Mouse (Mus musculus): ENCODE data around the gene Ift43. TPM values are rescaled to one million over a fixed set of nuclear protein-coding genes. Genes with fewer than 3 reads are reported as not detected.

Gene Ift43
- polyA plus RNA-seq, 1 experiment from 2014 or later = 6.6 TPM

GRCm38 (mm10) chr12:86090764-86091163, 8.4 kb downstream of the Ift43 start:
- 55% methylated on average over 4 of the region's 4 CpGs for WGBS (ENCODE audit: insufficient replicate concordance)
- H3K36me3 ChIP-seq (ENCODE audit: control insufficient read depth, insufficient read depth) = no peaks in the 10 kb centered on the region

DNA sequence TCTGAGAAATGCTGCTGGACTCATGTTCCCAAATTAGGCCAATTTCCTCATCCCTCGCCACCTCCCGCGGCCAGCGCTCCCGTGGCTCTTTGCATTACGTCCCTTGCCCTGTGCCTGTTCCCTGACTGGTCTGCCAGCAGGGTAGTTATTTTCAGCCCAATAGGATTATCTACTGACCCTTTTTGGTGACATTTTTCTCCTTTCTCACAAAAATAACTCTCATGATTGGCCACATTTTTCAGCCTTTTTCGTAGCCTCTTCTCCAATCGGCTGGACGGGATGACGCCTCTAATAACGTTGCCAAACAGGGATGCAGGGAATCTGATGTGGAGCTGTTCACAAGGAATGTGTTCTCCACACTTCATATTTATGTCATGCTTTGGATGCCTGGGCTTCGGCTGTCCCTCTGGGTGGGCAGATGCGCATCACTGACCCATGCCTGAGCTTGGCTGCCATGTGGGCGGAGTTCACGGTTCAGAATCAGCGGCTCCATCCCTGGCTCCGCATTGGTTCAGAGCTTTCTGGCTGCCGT, 9.3 kb downstream of the Ift43 start:
- H3K27me3 ChIP-seq (ENCODE audit: control insufficient read depth, insufficient read depth, low read depth, low read length) = no peaks in the 10 kb centered on the region
- no peak overlapping the region for H3K27ac ChIP-seq (ENCODE audit: low read length)
- no peak overlapping the region for H3K4me3 ChIP-seq (ENCODE audit: low read depth, low read length)
- no peaks in the 10 kb centered on the region for H3K9me3 ChIP-seq (replicated peaks; ENCODE audit: control insufficient read depth, low read length)
- 55% methylated on average over 18 of the region's 18 CpGs for WGBS (ENCODE audit: insufficient replicate concordance)
- ATAC-seq (ENCODE audit: low read depth) = no peak
- no peaks in the 10 kb centered on the region for H3K4me1 ChIP-seq (ENCODE audit: control insufficient read depth, low read depth, low read length)
- H3K4me2 ChIP-seq (ENCODE audit: low read depth, low read length) = no peak overlapping the region
- H3K9ac ChIP-seq (ENCODE audit: low read depth, low read length) = no peak overlapping the region
- H3K36me3 ChIP-seq (ENCODE audit: control insufficient read depth, insufficient read depth) = no peaks in the 10 kb centered on the region

More at GRCm38 (mm10) chr12:86090764-86091163, 8.4 kb downstream of the Ift43 start:
- H3K4me3 ChIP-seq (ENCODE audit: low read depth, low read length) = no peak overlapping the region
- no peak for ATAC-seq (ENCODE audit: low read depth)
- no peaks in the 10 kb centered on the region for H3K4me1 ChIP-seq (ENCODE audit: control insufficient read depth, low read depth, low read length)
- no peaks in the 10 kb centered on the region for H3K9me3 ChIP-seq (replicated peaks; ENCODE audit: control insufficient read depth, low read length)
- no peak overlapping the region for H3K4me2 ChIP-seq (ENCODE audit: low read depth, low read length)
- H3K27me3 ChIP-seq (ENCODE audit: control insufficient read depth, insufficient read depth, low read depth, low read length) = no peaks in the 10 kb centered on the region
- H3K9ac ChIP-seq (ENCODE audit: low read depth, low read length) = no peak overlapping the region
- H3K27ac ChIP-seq (ENCODE audit: low read length) = no peak overlapping the region

DNA sequence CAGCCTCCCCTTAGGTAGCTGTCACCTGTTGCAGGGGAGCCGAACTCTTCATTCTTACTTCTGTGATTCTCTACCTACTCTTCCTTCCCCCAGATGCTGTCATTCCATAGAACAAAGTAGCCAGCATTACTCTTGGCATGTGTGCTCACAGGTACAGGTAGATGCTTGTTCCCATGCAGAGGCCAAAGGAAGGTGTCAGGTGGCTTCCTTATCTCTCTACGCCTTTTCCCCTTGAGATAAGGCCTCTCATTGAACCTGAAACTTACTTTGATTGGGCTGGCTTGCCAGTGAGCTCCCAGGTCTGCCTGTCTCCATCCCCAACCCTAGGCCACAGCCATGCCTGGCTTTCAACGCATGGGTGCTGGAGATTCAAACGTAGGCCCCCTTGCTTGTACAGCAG, 11.7 kb downstream of the Ift43 start:
- no peak overlapping the region for H3K27ac ChIP-seq (ENCODE audit: low read length)
- no peaks in the 10 kb centered on the region for H3K4me1 ChIP-seq (ENCODE audit: control insufficient read depth, low read depth, low read length)
- H3K9ac ChIP-seq (ENCODE audit: low read depth, low read length) = no peak overlapping the region
- no peaks in the 10 kb centered on the region for H3K36me3 ChIP-seq (ENCODE audit: control insufficient read depth, insufficient read depth)
- no peak overlapping the region for H3K4me3 ChIP-seq (ENCODE audit: low read depth, low read length)
- no peak overlapping the region for H3K4me2 ChIP-seq (ENCODE audit: low read depth, low read length)
- H3K27me3 ChIP-seq (ENCODE audit: control insufficient read depth, insufficient read depth, low read depth, low read length) = no peaks in the 10 kb centered on the region
- ATAC-seq (ENCODE audit: low read depth) = no peak
- H3K9me3 ChIP-seq (replicated peaks; ENCODE audit: control insufficient read depth, low read length) = no peaks in the 10 kb centered on the region
- whole genome bisulfite sequencing (ENCODE audit: insufficient replicate concordance) = 68% methylated on average over 4 of the region's 4 CpGs

GRCm38 (mm10) chr12:86095806-86096205, 13.5 kb downstream of the Ift43 start:
- H3K9me3 ChIP-seq (replicated peaks; ENCODE audit: control insufficient read depth, low read length) = no peaks in the 10 kb centered on the region
- no peaks in the 10 kb centered on the region for H3K27me3 ChIP-seq (ENCODE audit: control insufficient read depth, insufficient read depth, low read depth, low read length)
- WGBS (ENCODE audit: insufficient replicate concordance) = 50% methylated on average over 4 of the region's 4 CpGs
- H3K27ac ChIP-seq (ENCODE audit: low read length) = no peak overlapping the region
- no peaks in the 10 kb centered on the region for H3K4me1 ChIP-seq (ENCODE audit: control insufficient read depth, low read depth, low read length)
- H3K4me3 ChIP-seq (ENCODE audit: low read depth, low read length) = no peak overlapping the region
- H3K9ac ChIP-seq (ENCODE audit: low read depth, low read length) = no peak overlapping the region
- no peak overlapping the region for H3K4me2 ChIP-seq (ENCODE audit: low read depth, low read length)
- H3K36me3 ChIP-seq (ENCODE audit: control insufficient read depth, insufficient read depth) = no peaks in the 10 kb centered on the region
- ATAC-seq (ENCODE audit: low read depth) = no peak

DNA sequence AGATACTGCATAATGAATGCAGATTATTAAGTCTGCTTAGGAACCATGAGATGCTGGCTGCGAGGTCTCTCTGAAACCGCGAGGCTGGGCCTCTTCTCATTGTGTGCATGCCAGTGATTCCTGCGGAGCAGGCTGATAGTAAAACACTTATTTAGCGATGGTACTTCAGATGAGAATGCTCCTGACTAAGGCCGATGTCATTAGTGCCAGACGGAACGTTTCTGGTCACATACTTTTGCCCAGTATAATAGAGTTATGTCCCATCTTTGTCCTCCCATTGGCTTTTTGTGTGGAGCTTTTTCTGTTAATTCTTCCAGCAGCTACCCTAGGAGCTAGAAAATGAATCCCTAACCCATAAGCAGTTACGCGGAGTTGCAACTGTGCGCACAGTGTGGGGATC, 15.4 kb downstream of the Ift43 start:
- Histone ChIP-seq H3K27me3 (ENCODE audit: control insufficient read depth, insufficient read depth, low read depth, low read length) (no peaks in the 10 kb centered on the region), H3K4me2 (ENCODE audit: low read depth, low read length) (no peak overlapping the region), H3K4me3 (ENCODE audit: low read depth, low read length) (no peak overlapping the region), H3K27ac (ENCODE audit: low read length) (no peak overlapping the region), H3K9me3 (replicated peaks; ENCODE audit: control insufficient read depth, low read length) (no peaks in the 10 kb centered on the region), H3K36me3 (ENCODE audit: control insufficient read depth, insufficient read depth) (no peaks in the 10 kb centered on the region), H3K9ac (ENCODE audit: low read depth, low read length) (no peak overlapping the region), H3K4me1 (ENCODE audit: control insufficient read depth, low read depth, low read length) (no peaks in the 10 kb centered on the region)
- 73% methylated on average over 11 of the region's 11 CpGs for WGBS (ENCODE audit: insufficient replicate concordance)
- ATAC-seq (ENCODE audit: low read depth) = no peak

DNA sequence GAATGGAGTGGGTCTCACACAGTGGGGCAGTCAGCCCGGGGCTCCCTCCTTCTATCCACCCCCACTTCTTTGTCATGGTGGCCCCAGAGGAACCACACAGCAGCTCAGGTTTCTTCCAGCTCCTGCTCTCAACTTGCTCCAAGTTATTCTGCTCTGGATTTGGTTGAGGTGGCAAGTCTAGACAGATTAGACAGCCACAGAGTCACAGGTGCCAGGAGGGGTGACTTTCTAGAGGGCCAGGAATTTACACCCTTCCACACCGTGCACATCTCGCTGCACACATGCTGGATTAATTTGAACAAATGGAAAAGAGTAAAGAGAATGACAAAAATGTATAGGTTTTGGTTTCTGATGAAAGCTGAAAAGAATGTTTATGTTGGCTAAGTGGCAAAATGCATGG, 18.4 kb downstream of the Ift43 start:
- Histone ChIP-seq H3K27me3 (ENCODE audit: control insufficient read depth, insufficient read depth, low read depth, low read length) (no peaks in the 10 kb centered on the region), H3K4me1 (ENCODE audit: control insufficient read depth, low read depth, low read length) (no peaks in the 10 kb centered on the region), H3K36me3 (ENCODE audit: control insufficient read depth, insufficient read depth) (no peaks in the 10 kb centered on the region), H3K4me2 (ENCODE audit: low read depth, low read length) (no peak overlapping the region), H3K27ac (ENCODE audit: low read length) (no peak overlapping the region), H3K9me3 (replicated peaks; ENCODE audit: control insufficient read depth, low read length) (no peaks in the 10 kb centered on the region), H3K9ac (ENCODE audit: low read depth, low read length) (no peak overlapping the region), H3K4me3 (ENCODE audit: low read depth, low read length) (no peak overlapping the region)
- WGBS (ENCODE audit: insufficient replicate concordance) = 66% methylated on average over 3 of the region's 3 CpGs
- no peak for ATAC-seq (ENCODE audit: low read depth)

DNA sequence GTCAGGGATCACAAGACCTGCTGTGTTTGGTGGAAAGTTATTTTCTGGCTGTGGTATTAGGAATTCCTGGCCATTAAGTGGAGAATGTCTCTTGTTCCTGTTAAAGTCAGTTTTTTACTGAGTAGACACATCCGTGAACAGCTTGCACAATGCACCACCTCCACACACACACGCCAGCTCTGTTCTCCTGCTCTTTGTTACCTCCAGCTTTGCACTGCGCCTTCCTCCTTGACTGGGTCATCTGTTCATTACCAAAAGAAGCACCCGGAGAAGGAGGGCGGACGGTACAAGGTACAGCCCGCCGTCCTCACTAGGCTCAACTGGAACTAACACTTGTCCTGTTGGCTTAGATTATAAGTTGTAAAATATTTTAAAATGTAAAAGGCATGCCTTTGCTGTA, 20.3 kb downstream of the Ift43 start:
- Histone ChIP-seq H3K4me3 (ENCODE audit: low read depth, low read length) (no peak overlapping the region), H3K9me3 (replicated peaks; ENCODE audit: control insufficient read depth, low read length) (no peaks in the 10 kb centered on the region), H3K4me1 (ENCODE audit: control insufficient read depth, low read depth, low read length) (no peaks in the 10 kb centered on the region), H3K27ac (ENCODE audit: low read length) (no peak overlapping the region), H3K4me2 (ENCODE audit: low read depth, low read length) (no peak overlapping the region), H3K9ac (ENCODE audit: low read depth, low read length) (no peak overlapping the region), H3K27me3 (ENCODE audit: control insufficient read depth, insufficient read depth, low read depth, low read length) (no peaks in the 10 kb centered on the region), H3K36me3 (ENCODE audit: control insufficient read depth, insufficient read depth) (no peaks in the 10 kb centered on the region)
- 76% methylated on average over 8 of the region's 8 CpGs for WGBS (ENCODE audit: insufficient replicate concordance)
- no peak for ATAC-seq (ENCODE audit: low read depth)

DNA sequence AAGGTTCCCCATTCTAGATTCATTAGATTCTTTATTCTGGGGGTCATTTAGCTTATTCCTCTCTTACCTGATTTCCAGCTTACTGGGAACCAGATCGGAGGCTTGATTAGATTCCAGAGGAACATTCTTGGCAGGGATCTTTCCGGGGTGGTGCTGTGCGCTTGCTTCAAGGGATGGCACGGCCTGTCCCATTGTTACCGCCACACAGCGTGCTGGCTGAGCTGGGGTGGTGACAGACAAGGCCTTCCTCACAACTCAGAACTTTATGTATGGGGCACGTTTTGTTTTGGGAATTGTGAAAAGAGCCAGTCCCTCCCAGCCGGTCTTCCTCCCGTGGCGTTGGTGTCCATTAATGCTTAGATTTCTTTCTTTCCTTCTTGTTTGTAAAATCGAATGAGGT, 21.1 kb downstream of the Ift43 start:
- Histone ChIP-seq H3K9me3 (replicated peaks; ENCODE audit: control insufficient read depth, low read length) (no peaks in the 10 kb centered on the region), H3K4me3 (ENCODE audit: low read depth, low read length) (no peak overlapping the region), H3K4me2 (ENCODE audit: low read depth, low read length) (no peak overlapping the region), H3K27ac (ENCODE audit: low read length) (no peak overlapping the region), H3K4me1 (ENCODE audit: control insufficient read depth, low read depth, low read length) (no peaks in the 10 kb centered on the region), H3K27me3 (ENCODE audit: control insufficient read depth, insufficient read depth, low read depth, low read length) (no peaks in the 10 kb centered on the region), H3K36me3 (ENCODE audit: control insufficient read depth, insufficient read depth) (no peaks in the 10 kb centered on the region), H3K9ac (ENCODE audit: low read depth, low read length) (no peak overlapping the region)
- ATAC-seq (ENCODE audit: low read depth) = no peak
- 67% methylated on average over 11 of the region's 11 CpGs for WGBS (ENCODE audit: insufficient replicate concordance)

GRCm38 (mm10) chr12:86103852-86104251, 21.5 kb downstream of the Ift43 start:
- Histone ChIP-seq H3K4me3 (ENCODE audit: low read depth, low read length) (no peak overlapping the region), H3K9ac (ENCODE audit: low read depth, low read length) (no peak overlapping the region), H3K27ac (ENCODE audit: low read length) (no peak overlapping the region), H3K9me3 (replicated peaks; ENCODE audit: control insufficient read depth, low read length) (no peaks in the 10 kb centered on the region), H3K4me2 (ENCODE audit: low read depth, low read length) (no peak overlapping the region), H3K36me3 (ENCODE audit: control insufficient read depth, insufficient read depth) (no peaks in the 10 kb centered on the region), H3K4me1 (ENCODE audit: control insufficient read depth, low read depth, low read length) (no peaks in the 10 kb centered on the region), H3K27me3 (ENCODE audit: control insufficient read depth, insufficient read depth, low read depth, low read length) (no peaks in the 10 kb centered on the region)
- no peak for ATAC-seq (ENCODE audit: low read depth)
- WGBS (ENCODE audit: insufficient replicate concordance) = 41% methylated on average over 8 of the region's 8 CpGs
